Mouse (Mus musculus): ENCODE results near the gene Ppp1r36. TPM values are rescaled to one million over a fixed set of nuclear protein-coding genes. Genes with fewer than 3 reads are reported as not detected.

Ppp1r36 gene
- polyA plus RNA-seq, 1 experiment, result 0.72 TPM

GRCm38 (mm10) chr12:76486943-76487342, 69.6 kb downstream of the Ppp1r36 start:
- no peaks in the 10 kb centered on the region for H3K27me3 ChIP-seq (ENCODE audit: control insufficient read depth, insufficient read depth, low read length)
- H3K4me1 ChIP-seq (ENCODE audit: control insufficient read depth, insufficient read depth, low read length), result no peaks in the 10 kb centered on the region
- H3K27ac ChIP-seq (ENCODE audit: insufficient read depth, low read length), result no peak overlapping the region
- WGBS, result 69% methylated on average over 9 of the region's 9 CpGs
- no peak for DNase-seq
- TF ChIP-seq POLR2A (IDR thresholded peaks at IDR 0.05; ENCODE audit: borderline replicate concordance, insufficient read depth, low read length), result no peak
- H3K4me3 ChIP-seq (replicated peaks; ENCODE audit: insufficient read depth, low read depth, low read length), result no peak overlapping the region

Other genes starting within 250 kb of the Ppp1r36 start
- 0.07 and 0.10 TPM in 2 replicates for gene Esr2, start 240.3 kb upstream of the Ppp1r36 start, polyA plus RNA-seq (2012; rRNA removed)
- gene Tex21, start 170.8 kb upstream of the Ppp1r36 start, polyA plus RNA-seq (2012; rRNA removed), result not detected in 2 replicates
- gene Mthfd1, start 162.2 kb upstream of the Ppp1r36 start, polyA plus RNA-seq (2012; rRNA removed), result 44.4 and 52.6 TPM in 2 replicates
- gene Akap5, start 92.6 kb upstream of the Ppp1r36 start, polyA plus RNA-seq (2012; rRNA removed), result 3.8 and 4.4 TPM in 2 replicates
- 16.7 and 18.8 TPM in 2 replicates for gene Zbtb25, start 47.9 kb upstream of the Ppp1r36 start, polyA plus RNA-seq (2012; rRNA removed)
- gene Zbtb1, start 47.3 kb upstream of the Ppp1r36 start, polyA plus RNA-seq (2012; rRNA removed), result 3.2 and 3.3 TPM in 2 replicates
- 20.0 and 20.6 TPM in 2 replicates for gene Hspa2, start 13.4 kb upstream of the Ppp1r36 start, polyA plus RNA-seq (2012; rRNA removed)
- 30.1 and 34.4 TPM in 2 replicates for gene Plekhg3, start 113.4 kb downstream of the Ppp1r36 start, polyA plus RNA-seq (2012; rRNA removed)

Data from cerebellum, adult 2 months (tissue).